Comparison of ENCODE assay signal across 28 mouse cellular contexts in the genomic region with DNA sequence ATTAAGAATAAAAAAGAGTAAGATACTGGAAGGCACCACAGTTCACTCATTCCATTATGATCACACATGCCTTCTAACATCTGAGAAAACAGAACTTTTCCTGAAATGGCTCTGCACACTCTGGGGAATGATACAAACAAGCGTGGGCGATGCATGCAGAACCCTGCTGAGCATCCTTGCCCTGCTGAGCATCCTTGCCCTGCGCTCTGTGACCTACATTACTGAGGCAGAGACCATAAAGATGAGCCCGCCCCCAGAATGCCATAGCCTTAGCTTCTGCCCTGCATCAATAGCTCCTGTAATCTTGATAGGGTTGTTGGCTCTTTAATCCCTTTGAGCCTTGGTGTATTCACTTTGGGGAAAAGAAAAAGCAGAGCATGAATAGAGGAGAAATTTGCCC.
DNase-seq lines count a peak whose midpoint lies in the region; ATAC-seq and TF ChIP-seq lines count a peak whose summit lies in the region.
"Had no signal": no experiment of that assay in that cellular context is flagged by ENCODE, and none has a peak within 500 bp of the region (broad histone marks: within the 10 kb centered on the region; RNA-seq: fewer than 3 reads in every experiment).

No protein-coding gene starts in this region.

- no peak for ATAC-seq in midbrain, embryonic 16.5 days
- ATAC-seq in liver, postnatal 0 days: no peak
- ATAC-seq in forebrain, embryonic 11.5 days (replicated peaks; ENCODE audit: low FRiP score): no peak
- ATAC-seq: forebrain, embryonic 15.5 days; intestine, postnatal 0 days; liver, embryonic 12.5 days; midbrain, embryonic 13.5 days had no signal

- peak; percentile 13 for DNase-seq in midbrain, embryonic 10.5 days (ENCODE audit: low spot score)
- DNase-seq in cerebellum, adult 11-12 months: peak; percentile 55
- peak; percentile 11 to 15 for DNase-seq in cerebellum, postnatal 10 days
- no peak for DNase-seq in liver, postnatal 0 days
- no peak for DNase-seq in frontal cortex, postnatal 10 days (ENCODE audit: low spot score in 2 of 2)
- no peak for DNase-seq in forebrain, embryonic 11.5 days (ENCODE audit: low spot score)
- DNase-seq: adrenal gland, adult 8-10 months; B cell, adult 2 months; gastrocnemius, postnatal 10 days; heart, adult 11 months; heart, postnatal 10 days; kidney, postnatal 36 days; lung, adult 2 months; lung, postnatal 14 days; thymus, adult 18-20 months; thymus, postnatal 36 days had no signal

- no peak for TF ChIP-seq CTCF in liver, postnatal 0 days (IDR thresholded peaks at IDR 0.05; ENCODE audit: low read depth)

- no peak overlapping the region for H3K27ac ChIP-seq in midbrain, embryonic 10.5 days (replicated peaks)
- no peak overlapping the region for H3K27ac ChIP-seq in midbrain, embryonic 16.5 days (ENCODE audit: low read length)
- no peak overlapping the region for H3K27ac ChIP-seq in liver, postnatal 0 days (ENCODE audit: low read depth)
- H3K27ac ChIP-seq in forebrain, embryonic 11.5 days (ENCODE audit: low read depth, low read length): no peak overlapping the region
- H3K27ac ChIP-seq: embryonic facial prominence, embryonic 15.5 days; forebrain, embryonic 15.5 days; hindbrain, embryonic 10.5 days; kidney, embryonic 15.5 days; limb, embryonic 12.5 days; liver, embryonic 12.5 days; midbrain, embryonic 13.5 days had no signal

- no peaks in the 10 kb centered on the region for H3K9me3 ChIP-seq in midbrain, embryonic 10.5 days (replicated peaks)
- H3K9me3 ChIP-seq in midbrain, embryonic 16.5 days (replicated peaks; ENCODE audit: control insufficient read depth, low read length, poor library complexity, severe bottlenecking): no peaks in the 10 kb centered on the region
- no peaks in the 10 kb centered on the region for H3K9me3 ChIP-seq in liver, postnatal 0 days (ENCODE audit: low read length)
- no peaks in the 10 kb centered on the region for H3K9me3 ChIP-seq in forebrain, embryonic 11.5 days (ENCODE audit: control insufficient read depth, low read length)
- H3K9me3 ChIP-seq: embryonic facial prominence, embryonic 15.5 days; forebrain, embryonic 15.5 days; G1E; hindbrain, embryonic 10.5 days; kidney, embryonic 15.5 days; limb, embryonic 12.5 days; midbrain, embryonic 13.5 days had no signal

- H3K9ac ChIP-seq in midbrain, embryonic 16.5 days (ENCODE audit: low read depth, low read length): no peak overlapping the region
- no peak overlapping the region for H3K9ac ChIP-seq in liver, postnatal 0 days (replicated peaks)
- H3K9ac ChIP-seq in forebrain, embryonic 11.5 days (ENCODE audit: low read length): no peak overlapping the region
- H3K9ac ChIP-seq: embryonic facial prominence, embryonic 15.5 days; forebrain, embryonic 15.5 days; kidney, embryonic 15.5 days; limb, embryonic 12.5 days; liver, embryonic 12.5 days; midbrain, embryonic 13.5 days had no signal

- WGBS in midbrain, embryonic 10.5 days: 30% methylated on average over 4 of the region's 4 CpGs
- WGBS in midbrain, embryonic 16.5 days: 17% methylated on average over 4 of the region's 4 CpGs
- 61% methylated on average over 4 of the region's 4 CpGs for WGBS in liver, postnatal 0 days (ENCODE audit: insufficient replicate concordance)
- 39% methylated on average over 4 of the region's 4 CpGs for WGBS in forebrain, embryonic 11.5 days

- no peak for TF ChIP-seq EP300 in liver, postnatal 0 days (IDR thresholded peaks at IDR 0.05; ENCODE audit: low read depth)

- no peaks in the 10 kb centered on the region for H3K36me3 ChIP-seq in midbrain, embryonic 10.5 days
- H3K36me3 ChIP-seq in midbrain, embryonic 16.5 days (ENCODE audit: control insufficient read depth, insufficient read depth, low read length): no peaks in the 10 kb centered on the region
- no peaks in the 10 kb centered on the region for H3K36me3 ChIP-seq in liver, postnatal 0 days (replicated peaks; ENCODE audit: insufficient read depth, low read length)
- no peaks in the 10 kb centered on the region for H3K36me3 ChIP-seq in forebrain, embryonic 11.5 days (ENCODE audit: control insufficient read depth, insufficient read depth, low read length)
- H3K36me3 ChIP-seq: embryonic facial prominence, embryonic 15.5 days; forebrain, embryonic 15.5 days; G1E; hindbrain, embryonic 10.5 days; kidney, embryonic 15.5 days; limb, embryonic 12.5 days; liver, embryonic 12.5 days; midbrain, embryonic 13.5 days had no signal

- no peaks in the 10 kb centered on the region for H3K27me3 ChIP-seq in midbrain, embryonic 10.5 days (ENCODE audit: low read depth, poor library complexity, severe bottlenecking)
- H3K27me3 ChIP-seq in midbrain, embryonic 16.5 days (ENCODE audit: control insufficient read depth, insufficient read depth, low read depth, low read length): no peaks in the 10 kb centered on the region
- H3K27me3 ChIP-seq in liver, postnatal 0 days (ENCODE audit: insufficient read depth, low read length): no peaks in the 10 kb centered on the region
- no peaks in the 10 kb centered on the region for H3K27me3 ChIP-seq in forebrain, embryonic 11.5 days (ENCODE audit: control insufficient read depth, insufficient read depth, low read length)
- H3K27me3 ChIP-seq: CH12.LX; embryonic facial prominence, embryonic 15.5 days; forebrain, embryonic 15.5 days; kidney, embryonic 15.5 days; limb, embryonic 12.5 days; liver, embryonic 12.5 days; midbrain, embryonic 13.5 days had no signal

- H3K4me2 ChIP-seq in midbrain, embryonic 16.5 days (ENCODE audit: low read length): no peak overlapping the region
- no peak overlapping the region for H3K4me2 ChIP-seq in liver, postnatal 0 days (ENCODE audit: low read depth, low read length)
- H3K4me2 ChIP-seq in forebrain, embryonic 11.5 days (ENCODE audit: low read depth, low read length, severe bottlenecking): no peak overlapping the region
- H3K4me2 ChIP-seq: embryonic facial prominence, embryonic 15.5 days; forebrain, embryonic 15.5 days; heart, embryonic 11.5 days; kidney, embryonic 15.5 days; limb, embryonic 12.5 days; liver, embryonic 12.5 days; midbrain, embryonic 13.5 days had no signal

- peaks cover 6% of the 10 kb centered on the region for H3K4me1 ChIP-seq in midbrain, embryonic 10.5 days
- 0 out of 2 replicates have a peak, but pooled peaks cover 3% of the 10 kb centered on the region for H3K4me1 ChIP-seq in midbrain, embryonic 16.5 days (ENCODE audit: control insufficient read depth, insufficient read depth, low read length)
- no peaks in the 10 kb centered on the region for H3K4me1 ChIP-seq in liver, postnatal 0 days (ENCODE audit: insufficient read depth)
- no peaks in the 10 kb centered on the region for H3K4me1 ChIP-seq in forebrain, embryonic 11.5 days (replicated peaks; ENCODE audit: control insufficient read depth, insufficient read depth, low read length)
- H3K4me1 ChIP-seq: embryonic facial prominence, embryonic 15.5 days; forebrain, embryonic 15.5 days; kidney, embryonic 15.5 days; limb, embryonic 12.5 days; liver, embryonic 12.5 days had no signal

- no peak overlapping the region for H3K4me3 ChIP-seq in midbrain, embryonic 10.5 days
- no peak overlapping the region for H3K4me3 ChIP-seq in midbrain, embryonic 16.5 days (ENCODE audit: low read depth, low read length)
- no peak overlapping the region for H3K4me3 ChIP-seq in liver, postnatal 0 days (ENCODE audit: low read depth, low read length)
- H3K4me3 ChIP-seq in forebrain, embryonic 11.5 days (ENCODE audit: low read depth, low read length): no peak overlapping the region
- H3K4me3 ChIP-seq: embryonic facial prominence, embryonic 15.5 days; forebrain, embryonic 15.5 days; hindbrain, embryonic 10.5 days; kidney, embryonic 15.5 days; limb, embryonic 12.5 days; liver, embryonic 12.5 days; midbrain, embryonic 13.5 days had no signal

Comparison
In these comparisons a context has a peak if more than half of its experiments do, and no peak if none do; other contexts are left out.
1. DNase-seq: peak in midbrain, embryonic 10.5 days (single experiment), cerebellum, adult 11-12 months (single experiment) and cerebellum, postnatal 10 days (2 of 2); none in liver, postnatal 0 days (single experiment), frontal cortex, postnatal 10 days (0 of 2) and forebrain, embryonic 11.5 days (single experiment).